Mouse (Mus musculus) layer of hippocampus, adult 9-11 months (tissue): ENCODE measurements at regions not wholly inside any gene's neighbourhood (a gene's known extent, or its start where the extent isn't known, plus 50 kb on each side); places are given as distances from the start of the nearest gene placed in this dataset.
A peak's percentile ranks its signal among the peaks of the same experiment; 100 is the strongest.

Source experiments
- DNase-seq: peaks from one replicate; pipeline ENCODE4 v3.0.0; 2022

GRCm38 (mm10) chr14:99434645-99435044 is 136.2 kb downstream of the Klf5 start:
- DNase-seq = no peak

GRCm38 (mm10) chr14:99435512-99435911 is 137.0 kb downstream of the Klf5 start:
- no peak for DNase-seq

GRCm38 (mm10) chr14:99436051-99436450 is 137.6 kb downstream of the Klf5 start:
- DNase-seq = no peak

- no peak for DNase-seq
Observed at GRCm38 (mm10) chr14:99449112-99449511, 150.6 kb downstream of the Klf5 start.

- no peak for DNase-seq
Observed at GRCm38 (mm10) chr14:99449870-99450269, 151.4 kb downstream of the Klf5 start.

- no peak for DNase-seq
Observed at GRCm38 (mm10) chr14:99451110-99451795, 152.8 kb downstream of the Klf5 start.

- no peak for DNase-seq
Observed at GRCm38 (mm10) chr14:99453916-99454315, 155.4 kb downstream of the Klf5 start.

- no peak for DNase-seq
Observed at GRCm38 (mm10) chr14:99456555-99456954, 158.1 kb downstream of the Klf5 start.

- DNase-seq = no peak
Observed at GRCm38 (mm10) chr14:99457573-99457972, 159.1 kb downstream of the Klf5 start.

GRCm38 (mm10) chr14:99472111-99472510 is 173.6 kb downstream of the Klf5 start:
- DNase-seq = no peak

- DNase-seq = no peak
Observed at GRCm38 (mm10) chr14:99475271-99475670, 176.8 kb downstream of the Klf5 start.

- no peak for DNase-seq
Observed at GRCm38 (mm10) chr14:99480325-99481077, 182.0 kb downstream of the Klf5 start.

GRCm38 (mm10) chr14:99487981-99488380 is 189.5 kb downstream of the Klf5 start:
- no peak for DNase-seq

GRCm38 (mm10) chr14:99493197-99493596 is 194.7 kb downstream of the Klf5 start:
- DNase-seq = no peak

- DNase-seq = no peak
Observed at GRCm38 (mm10) chr14:99493659-99494058, 195.2 kb downstream of the Klf5 start.

- no peak for DNase-seq
Observed at GRCm38 (mm10) chr14:99499502-99500266, 201.2 kb downstream of the Klf5 start.

- DNase-seq = no peak
Observed at GRCm38 (mm10) chr14:99504909-99505308, 206.4 kb downstream of the Klf5 start.

- DNase-seq = no peak
Observed at GRCm38 (mm10) chr14:99509696-99510536, 211.4 kb downstream of the Klf5 start.

GRCm38 (mm10) chr14:99515474-99515873 is 217.0 kb downstream of the Klf5 start:
- DNase-seq = no peak

- no peak for DNase-seq
Observed at GRCm38 (mm10) chr14:99516703-99517102, 218.2 kb downstream of the Klf5 start.

GRCm38 (mm10) chr14:99520343-99520742 is 221.9 kb downstream of the Klf5 start:
- no peak for DNase-seq

GRCm38 (mm10) chr14:99521954-99522523 is 223.5 kb downstream of the Klf5 start:
- DNase-seq = peak; percentile 19
